Mouse (Mus musculus) liver, postnatal 0 days (tissue): ENCODE measurements around the gene Slc7a15.

Source experiments
- CTCF ChIP-seq: sonication (generic); IDR thresholded peaks from 2 replicates; pipeline ENCODE4 v1.5.1; 2016; ENCODE audit warnings: antibody characterized with exemption, low read depth
- EP300 ChIP-seq: IDR thresholded peaks from 2 replicates; pipeline ENCODE4 v1.6.1; 2016; ENCODE audit warnings: antibody characterized with exemption, low read depth, mild to moderate bottlenecking

GRCm38 (mm10) chr12:8632737-8633365 is 34.0 kb upstream of the Slc7a15 start:
- no peak for TF ChIP-seq EP300
- TF ChIP-seq CTCF = no peak
